Mouse (Mus musculus): ENCODE data around the gene Lef1. TPM values are rescaled to one million over a fixed set of nuclear protein-coding genes. Genes with fewer than 3 reads are reported as not detected.
A peak's percentile ranks its signal among the peaks of the same experiment; 100 is the strongest.

The Lef1 gene
- under 1 TPM; 0.19 to 0.31 TPM for total RNA-seq (2021)

DNA sequence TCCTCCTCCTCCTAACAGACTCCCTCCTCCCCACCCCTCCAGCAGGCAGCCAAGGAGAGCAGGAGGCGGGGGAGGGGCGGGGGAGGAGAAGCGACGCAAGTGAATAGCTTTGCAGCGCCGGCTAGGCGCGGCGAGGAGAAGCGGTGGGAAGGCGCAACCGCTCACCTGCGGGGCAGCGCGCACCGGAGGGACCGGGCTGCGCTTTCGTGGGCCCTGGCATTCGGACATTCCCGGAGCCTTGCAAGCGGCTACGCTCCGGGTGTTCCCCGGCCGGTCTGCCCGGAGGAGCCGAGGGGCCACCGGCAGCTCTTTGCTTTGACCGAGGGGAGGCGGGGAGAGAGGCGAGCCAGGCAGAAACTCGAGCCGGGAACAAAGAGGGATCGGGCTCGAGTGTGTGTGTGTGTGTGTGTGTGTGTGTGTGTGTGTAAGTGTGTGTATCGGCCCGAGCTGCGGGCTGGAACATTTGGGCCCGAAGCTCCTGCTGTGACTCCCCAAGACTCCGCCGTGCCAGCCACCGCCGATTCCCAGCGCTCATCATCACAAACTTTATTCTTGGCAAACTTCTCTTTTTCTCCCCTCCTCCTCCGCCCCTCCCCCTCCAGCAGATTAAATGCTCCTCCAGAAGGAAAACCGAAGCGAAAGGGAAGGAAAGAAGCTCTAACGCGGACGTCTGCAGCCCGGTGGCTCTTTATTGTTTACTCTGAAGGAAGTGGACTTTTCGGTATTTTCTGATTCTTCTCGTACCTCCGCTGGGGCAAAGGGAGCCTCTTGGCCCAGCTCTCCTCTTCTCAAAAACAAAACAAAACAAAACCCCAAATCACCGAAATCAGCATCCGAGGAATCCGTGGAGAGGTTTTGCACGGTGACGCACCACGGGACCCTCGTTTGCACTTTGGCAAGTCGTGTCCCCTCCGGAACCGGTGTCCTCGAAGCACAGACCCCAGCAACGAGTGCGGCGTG is at the start of gene Lef1:
Gene Lef1 (plus strand): TSS at position 281 of the 960 bp plus-strand sequence.
- intact Hi-C loops (cut with DNase I): no loop called here
- DNase-seq: peak; percentile 28 to 33

DNA sequence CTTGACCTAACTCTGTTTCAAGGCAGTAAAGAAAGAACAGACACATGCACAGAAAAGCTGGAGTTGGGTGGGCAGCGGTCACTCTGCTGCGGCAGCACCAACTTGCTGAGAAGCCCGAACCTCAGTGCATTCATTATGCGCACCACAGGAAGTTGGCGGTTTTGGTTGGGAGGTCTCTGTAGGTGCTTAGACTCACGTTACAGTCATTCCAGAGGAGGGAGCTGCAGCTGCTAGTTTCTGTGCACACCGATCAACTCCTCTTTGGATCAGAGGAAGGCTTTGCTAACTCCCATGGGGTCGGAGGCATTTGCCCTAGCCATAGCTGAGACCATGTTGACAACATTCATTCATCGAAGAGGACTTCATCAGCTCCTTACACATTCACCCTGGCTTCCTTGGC is 45.3 kb upstream of the Lef1 start:
- intact Hi-C loops (cut with DNase I): no loop called here

DNA sequence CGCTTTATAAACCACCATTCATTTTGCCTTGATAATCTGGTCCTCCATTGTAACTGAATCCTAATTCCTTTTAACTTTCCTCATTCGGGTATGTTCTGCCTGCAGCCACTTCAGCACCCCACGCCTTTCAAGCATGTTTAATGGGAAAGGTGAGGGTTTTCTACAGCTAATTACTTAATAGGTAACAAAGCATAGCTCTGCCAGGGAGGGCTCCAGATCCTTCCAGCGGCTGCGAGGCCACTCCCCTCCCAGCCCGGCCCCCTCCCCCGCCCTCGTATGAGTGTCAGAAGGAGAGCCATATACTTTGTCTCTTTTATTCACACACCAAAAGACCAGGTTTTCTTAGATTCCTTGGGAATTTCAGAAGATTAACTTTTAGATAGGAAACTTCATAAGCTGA is 44.1 kb upstream of the Lef1 start:
- intact Hi-C loops (cut with DNase I): no loop called here

More for the DNA sequence above, 45.3 kb upstream of the Lef1 start:
- DNase-seq: no peak

DNA sequence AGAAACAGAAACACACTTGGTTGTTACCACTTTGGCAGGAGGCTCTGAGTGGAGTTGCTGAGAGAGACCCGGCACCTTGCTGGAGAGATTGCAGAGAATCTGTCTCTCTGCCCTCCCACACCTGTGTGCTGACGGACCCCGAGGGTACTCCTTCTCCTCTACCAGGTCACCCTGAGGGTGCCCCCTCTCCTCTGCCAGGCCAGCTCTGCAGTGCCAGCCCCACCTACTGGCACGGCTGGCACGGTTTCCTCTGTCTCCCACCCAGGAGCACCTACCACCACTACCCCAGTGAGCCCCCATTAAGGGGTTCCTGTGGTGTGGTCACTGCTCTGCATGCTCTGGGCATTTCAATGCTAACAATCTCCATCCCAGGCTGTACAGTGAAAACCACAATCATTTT is 42.3 kb upstream of the Lef1 start:
- no peak for DNase-seq
- intact Hi-C loops (cut with DNase I): no loop called here

More for the DNA sequence above, 44.1 kb upstream of the Lef1 start:
- DNase-seq: no peak

DNA sequence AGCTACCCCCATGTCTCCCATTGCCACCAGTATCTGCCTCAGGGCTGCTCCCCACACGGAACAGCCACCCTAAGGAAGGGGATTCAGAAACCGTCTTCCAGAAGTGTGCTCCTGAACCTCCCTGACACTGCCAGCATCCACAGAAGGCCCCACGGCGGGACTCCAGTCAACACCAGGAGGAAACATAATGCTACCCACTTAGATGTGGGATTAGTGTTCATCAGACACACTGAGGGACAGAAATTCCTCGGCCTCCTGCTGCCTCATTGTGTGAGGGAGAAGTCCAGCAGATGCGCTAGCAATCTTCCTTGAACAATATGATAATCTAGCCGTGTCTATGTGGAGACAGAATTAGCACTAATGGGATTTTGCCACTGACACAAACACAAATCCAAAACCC is 40.1 kb upstream of the Lef1 start:
- intact Hi-C loops (cut with DNase I): no loop called here
- no peak for DNase-seq

DNA sequence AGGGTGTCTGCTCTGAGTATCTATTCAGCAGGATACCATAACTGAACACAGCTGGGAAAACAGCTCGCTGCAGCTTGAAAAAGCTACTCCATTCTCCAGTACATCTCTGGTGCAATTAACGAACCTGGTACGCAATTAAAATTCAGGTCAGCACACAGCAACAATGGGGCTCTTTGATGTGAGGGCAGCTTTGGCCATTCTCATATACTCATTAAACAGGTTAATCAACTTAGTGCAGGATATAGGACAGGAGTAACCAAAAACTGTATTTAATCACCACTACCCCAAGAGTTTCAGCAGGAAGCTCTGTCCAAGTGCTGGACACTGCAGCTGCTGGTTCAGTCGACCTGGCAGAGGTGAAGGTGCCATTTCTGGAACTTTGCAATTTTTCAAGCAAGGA is 37.6 kb upstream of the Lef1 start:
- intact Hi-C loops (cut with DNase I): no loop called here

DNA sequence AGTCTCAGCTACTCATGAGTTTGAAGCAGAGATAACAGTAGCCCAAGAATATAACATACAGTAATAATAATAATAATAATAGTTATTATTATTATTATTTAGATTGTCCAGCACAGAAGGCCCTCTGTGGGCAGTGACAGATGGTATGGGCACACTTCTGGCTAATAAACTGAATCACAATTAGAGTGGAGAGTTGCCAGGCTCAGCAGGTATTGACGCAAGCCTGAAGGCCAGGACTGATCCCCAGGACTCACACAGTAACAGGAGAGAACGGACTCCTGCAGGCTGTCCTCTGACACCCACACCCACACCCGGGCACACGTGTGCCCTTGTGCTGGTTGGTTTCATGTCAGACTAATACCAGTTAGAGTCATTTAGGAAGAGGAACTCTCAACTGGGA is 36.3 kb upstream of the Lef1 start:
- DNase-seq: no peak
- intact Hi-C loops (cut with DNase I): no loop called here

More for the DNA sequence above, 37.6 kb upstream of the Lef1 start:
- DNase-seq: no peak

DNA sequence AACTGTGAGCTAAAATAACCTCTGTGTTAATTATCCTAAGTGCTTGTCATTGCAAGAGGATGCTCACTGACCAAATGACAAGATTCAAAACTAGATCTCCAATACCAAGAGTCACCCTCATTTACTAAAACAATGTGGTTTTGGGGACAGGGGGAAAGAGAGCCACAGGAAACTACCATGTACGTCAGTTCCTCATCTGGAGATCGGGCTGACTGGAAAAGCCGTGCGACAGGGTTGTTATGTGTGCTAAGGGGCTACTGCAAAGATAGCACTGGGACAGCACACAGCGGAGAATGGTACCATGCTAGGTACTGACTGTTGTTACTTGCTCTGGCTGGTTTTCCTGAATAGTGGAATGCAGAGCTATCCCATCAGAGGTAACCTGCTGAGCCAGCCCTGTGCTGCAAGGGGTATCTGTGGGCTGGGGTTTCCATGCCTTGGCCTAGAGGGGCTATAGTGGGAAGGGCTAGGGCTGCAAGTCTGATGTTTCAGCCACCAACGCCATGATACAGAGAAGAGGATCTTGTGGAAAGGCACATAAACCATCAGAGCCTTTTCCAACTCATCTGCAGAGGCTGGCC is 32.1 kb upstream of the Lef1 start:
- intact Hi-C loops (cut with DNase I): no loop called here
- no peak for DNase-seq

DNA sequence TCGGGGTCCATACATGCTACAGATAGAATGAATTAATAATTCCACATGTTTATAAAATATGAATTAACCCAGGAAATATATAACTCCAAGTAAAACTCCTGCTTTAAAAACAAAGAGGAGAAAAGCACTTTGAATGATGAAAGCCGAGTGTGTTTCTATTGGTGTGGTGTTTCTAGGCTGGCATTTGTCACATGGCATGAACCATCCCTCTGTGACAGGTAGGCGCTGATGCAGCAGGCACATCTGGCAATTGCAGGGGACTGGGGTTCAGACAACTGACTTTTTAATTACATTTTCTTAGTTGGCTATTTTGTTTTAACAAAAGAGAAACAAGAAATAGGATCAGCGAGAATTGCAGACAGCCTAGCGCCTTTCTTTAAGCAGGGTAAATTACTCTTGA is 31.6 kb upstream of the Lef1 start:
- intact Hi-C loops (cut with DNase I): no loop called here
- no peak for DNase-seq

DNA sequence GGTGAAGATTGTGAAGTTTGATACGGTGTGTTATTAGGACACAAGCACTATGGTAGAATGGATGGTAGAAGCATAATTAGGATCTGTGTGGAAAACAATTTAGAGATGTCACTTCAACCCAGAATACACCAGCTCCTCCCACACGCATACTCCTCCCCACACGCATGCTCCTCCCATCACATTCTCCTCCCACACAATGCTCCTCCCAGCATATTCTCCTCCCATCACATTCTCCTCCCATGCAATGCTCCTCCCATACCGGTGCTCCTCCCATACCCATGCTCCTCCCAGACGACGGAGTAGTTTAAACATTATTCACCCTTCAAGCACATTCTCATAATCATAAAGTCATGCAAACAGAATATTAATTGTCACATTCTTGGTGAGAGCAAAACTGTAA is 26.5 kb upstream of the Lef1 start:
- intact Hi-C loops (cut with DNase I): no loop called here
- no peak for DNase-seq

DNA sequence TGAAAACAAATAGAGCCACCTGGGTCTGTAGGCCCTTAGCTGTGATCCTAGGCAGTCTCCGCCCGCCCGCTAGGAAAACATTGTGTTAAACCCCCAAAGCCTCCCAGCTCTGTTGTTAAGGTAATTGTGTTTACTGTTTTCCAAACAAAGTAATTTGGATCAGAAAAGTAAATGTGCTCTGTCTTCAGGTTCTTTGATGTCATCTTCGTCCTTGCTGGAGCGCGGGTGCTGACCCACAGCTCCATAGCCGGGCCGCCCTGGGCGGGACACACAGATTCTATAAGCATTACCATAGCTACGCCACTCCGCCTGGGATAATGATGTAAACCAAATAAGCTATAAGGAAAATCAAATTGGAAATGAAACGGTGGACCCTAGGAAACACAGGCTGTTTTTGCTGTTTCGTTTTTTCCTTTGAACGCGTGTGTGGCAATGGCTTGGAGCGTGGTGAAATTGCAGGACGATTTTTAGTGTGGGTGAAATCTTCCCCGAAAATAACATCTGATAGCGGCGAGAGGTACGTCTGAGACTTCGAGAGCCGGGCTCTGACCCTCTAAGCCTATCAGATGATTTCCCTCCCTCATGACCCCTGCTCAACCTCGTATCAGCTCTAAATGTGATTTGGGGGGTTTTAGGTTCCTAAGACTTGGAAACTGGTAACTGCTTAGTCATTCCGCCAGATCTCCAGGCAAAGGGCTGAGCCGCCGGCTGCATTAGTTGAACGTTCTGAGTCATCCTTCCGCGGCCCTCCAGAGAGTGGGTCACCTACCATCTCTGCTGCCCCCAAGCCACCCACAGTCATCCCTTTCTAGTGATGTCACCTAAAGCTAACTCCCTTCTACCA is 25.3 kb upstream of the Lef1 start:
- intact Hi-C loops (cut with DNase I): no loop called here

DNA sequence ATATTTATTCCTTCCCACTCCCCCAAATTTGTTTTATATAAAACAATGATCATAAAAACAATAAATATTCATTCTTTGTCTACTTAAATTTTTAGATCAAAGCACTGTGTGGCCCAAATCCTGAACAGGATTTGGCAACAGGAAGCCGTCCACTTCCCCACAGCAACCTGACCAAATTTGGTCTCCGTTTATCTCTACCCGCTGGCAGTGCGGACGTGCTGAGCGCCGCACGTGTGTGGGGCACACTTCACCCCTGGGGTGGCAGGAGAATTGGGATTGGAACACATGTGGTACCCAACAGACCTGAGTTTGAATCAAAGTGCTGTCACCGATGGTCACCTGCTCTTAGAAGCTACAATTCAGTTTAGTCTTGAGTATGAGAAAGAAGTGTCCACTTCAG is 24.3 kb upstream of the Lef1 start:
- intact Hi-C loops (cut with DNase I): no loop called here
- DNase-seq: no peak

More for the DNA sequence above, 25.3 kb upstream of the Lef1 start:
- peak in 1 of 2 experiments; percentile 5 for DNase-seq

DNA sequence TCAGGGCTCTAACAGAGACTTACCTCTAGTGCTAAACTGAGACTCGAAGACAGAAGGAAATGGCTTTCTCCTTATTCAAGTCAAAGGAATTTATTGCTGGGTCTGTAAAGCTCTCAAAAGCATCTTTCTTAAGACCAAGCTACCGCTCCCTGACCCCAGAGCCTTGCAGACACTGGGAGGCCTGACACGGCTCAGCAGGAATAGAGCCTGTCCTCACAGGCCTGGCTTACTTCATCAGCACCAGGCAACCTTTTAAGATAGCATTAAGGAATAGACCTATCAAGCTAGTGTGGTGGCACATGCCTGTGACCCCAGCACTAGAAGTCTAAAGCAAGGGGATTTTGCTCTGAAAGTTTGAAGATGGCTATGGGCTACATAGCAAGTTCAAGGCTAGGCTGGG is 20.6 kb upstream of the Lef1 start:
- intact Hi-C loops (cut with DNase I): no loop called here
- no peak for DNase-seq

DNA sequence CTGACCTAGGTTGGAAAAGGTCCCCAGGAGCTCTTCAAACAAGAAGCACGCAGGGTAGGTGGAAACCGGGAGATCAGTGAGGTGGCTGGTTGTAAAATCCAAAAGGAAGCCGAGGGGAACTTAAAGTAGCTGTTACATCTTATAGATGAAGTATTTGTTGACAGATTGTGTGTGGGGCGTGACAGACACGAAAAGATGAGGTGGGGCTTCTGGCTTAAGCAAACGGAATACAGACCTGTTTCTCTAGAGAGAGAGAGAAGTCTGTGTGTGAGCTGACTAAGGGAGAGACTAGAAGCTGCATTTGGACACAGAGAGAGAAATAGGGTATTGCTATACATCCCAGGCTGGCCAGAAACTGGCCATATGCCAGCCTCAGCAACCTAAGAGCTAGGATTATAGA is 18.2 kb upstream of the Lef1 start:
- no peak for DNase-seq
- intact Hi-C loops (cut with DNase I): no loop called here

DNA sequence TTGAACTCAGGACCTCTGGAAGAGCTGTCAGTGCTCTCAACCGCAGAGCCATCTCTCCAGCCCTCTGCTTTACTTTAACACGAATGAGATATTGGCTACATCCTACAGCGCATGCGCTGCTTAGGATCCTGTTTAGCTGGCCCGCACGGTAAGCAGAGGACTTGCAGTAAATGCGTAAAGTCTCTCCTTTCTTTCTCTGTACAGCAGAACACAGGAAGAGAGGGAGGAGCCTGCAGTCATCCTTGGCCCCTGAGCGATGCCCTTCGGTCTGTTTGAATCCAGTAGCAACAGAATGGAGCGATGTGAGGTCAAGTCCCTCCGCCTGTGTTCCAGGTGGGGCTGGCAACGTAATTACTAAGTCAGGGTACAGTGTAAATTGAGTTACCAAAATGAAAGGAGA is 16.5 kb upstream of the Lef1 start:
- no peak for DNase-seq
- intact Hi-C loops (cut with DNase I): no loop called here

DNA sequence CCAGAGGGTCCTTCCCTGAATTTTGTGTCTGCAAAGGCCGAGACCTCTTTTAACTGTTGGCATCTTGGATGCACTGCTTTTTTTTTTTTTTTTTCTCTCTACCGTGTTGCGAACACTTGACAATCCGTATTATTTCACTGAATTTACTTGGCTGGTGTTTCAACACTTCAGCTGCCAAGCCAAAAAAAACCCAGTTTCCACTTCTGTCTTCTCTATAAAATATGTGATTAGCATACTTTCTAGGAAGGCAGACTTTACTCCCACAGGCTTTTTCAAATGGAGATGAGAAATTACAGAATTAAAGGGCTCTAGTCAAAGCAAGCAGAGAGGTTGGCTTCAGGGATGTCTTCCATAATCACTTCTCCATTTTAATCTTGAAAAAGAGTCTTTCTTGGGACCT is 14.2 kb upstream of the Lef1 start:
- DNase-seq: no peak
- intact Hi-C loops (cut with DNase I): no loop called here

DNA sequence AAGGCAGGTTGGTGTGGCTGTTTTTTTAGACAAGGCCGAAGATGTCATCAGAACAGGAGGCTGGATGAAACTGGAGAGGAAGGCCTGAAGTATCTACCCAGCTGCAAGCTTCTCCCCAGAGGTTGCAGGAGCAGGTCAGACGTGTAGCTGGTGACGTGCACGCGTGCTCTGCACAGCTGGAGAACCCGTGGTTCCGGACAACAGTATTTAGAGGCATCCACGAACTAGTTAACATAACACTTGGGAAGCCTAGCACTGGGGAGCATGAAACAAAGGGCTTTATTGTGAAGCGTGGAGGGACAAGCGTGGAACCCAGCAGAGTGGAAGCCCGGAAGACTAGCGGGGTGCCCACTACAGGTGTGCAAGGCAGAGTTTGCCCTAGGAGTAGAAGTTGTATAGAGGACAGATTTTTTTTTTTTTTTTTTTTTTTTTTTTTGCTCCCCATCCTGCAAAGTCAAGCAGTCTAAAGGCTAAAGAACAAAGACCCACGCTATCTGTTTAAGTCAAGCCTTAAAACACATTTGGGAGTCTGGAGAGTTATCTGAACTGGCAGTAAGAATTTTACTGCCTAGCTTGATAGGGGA is 8.0 kb upstream of the Lef1 start:
- no peak for DNase-seq
- intact Hi-C loops (cut with DNase I): no loop called here

DNA sequence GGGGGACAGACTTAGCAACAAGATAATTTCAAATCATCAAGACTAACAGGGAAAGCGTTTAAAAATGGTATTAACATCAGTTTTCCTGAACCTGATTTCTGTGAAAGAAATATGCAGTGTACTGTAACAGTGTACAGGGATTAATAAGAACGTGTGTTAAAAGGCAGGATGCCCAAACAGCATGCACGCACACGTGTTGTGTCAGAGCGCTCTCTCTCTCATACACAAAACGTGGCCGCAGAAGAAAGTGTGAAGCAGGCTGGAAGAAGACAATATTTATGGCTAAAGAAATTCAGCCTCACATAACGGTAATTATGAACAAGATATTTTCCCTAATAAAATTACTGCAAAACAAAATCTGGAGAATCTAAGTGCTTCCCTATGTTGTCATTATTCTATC is 4.9 kb upstream of the Lef1 start:
- intact Hi-C loops (cut with DNase I): loop anchor here (5.0 kb wide), 1 partner anchor 288 kb away; no protein-coding TSS in a partner anchor
- no peak for DNase-seq

DNA sequence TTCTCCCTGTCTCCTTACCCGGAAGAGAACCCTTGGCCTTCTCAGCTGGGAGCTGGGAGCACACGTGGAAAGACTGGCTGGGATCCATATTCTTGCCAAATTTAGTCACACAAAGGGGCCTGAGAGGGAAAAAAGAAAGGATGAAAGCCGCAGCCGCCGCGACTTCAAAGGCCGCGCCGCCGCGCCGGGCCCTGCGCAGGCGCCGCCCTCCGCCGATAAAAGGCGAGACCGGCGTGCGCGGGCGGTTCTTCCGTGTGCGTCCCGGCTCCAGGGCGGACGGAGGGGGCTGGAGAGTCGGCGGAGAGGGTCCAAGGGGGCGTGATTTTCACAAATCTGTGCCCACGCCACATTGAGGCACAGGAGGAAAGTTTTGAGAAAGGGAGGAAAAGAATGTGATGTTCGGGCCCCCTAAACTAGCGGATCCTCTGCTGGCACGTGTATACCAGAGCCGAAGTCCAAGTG is 4.3 kb upstream of the Lef1 start:
- intact Hi-C loops (cut with DNase I): loop anchor here (5.0 kb wide), 1 partner anchor 289 kb away; no protein-coding TSS in a partner anchor
- peak; percentile 8 to 13 for DNase-seq

DNA sequence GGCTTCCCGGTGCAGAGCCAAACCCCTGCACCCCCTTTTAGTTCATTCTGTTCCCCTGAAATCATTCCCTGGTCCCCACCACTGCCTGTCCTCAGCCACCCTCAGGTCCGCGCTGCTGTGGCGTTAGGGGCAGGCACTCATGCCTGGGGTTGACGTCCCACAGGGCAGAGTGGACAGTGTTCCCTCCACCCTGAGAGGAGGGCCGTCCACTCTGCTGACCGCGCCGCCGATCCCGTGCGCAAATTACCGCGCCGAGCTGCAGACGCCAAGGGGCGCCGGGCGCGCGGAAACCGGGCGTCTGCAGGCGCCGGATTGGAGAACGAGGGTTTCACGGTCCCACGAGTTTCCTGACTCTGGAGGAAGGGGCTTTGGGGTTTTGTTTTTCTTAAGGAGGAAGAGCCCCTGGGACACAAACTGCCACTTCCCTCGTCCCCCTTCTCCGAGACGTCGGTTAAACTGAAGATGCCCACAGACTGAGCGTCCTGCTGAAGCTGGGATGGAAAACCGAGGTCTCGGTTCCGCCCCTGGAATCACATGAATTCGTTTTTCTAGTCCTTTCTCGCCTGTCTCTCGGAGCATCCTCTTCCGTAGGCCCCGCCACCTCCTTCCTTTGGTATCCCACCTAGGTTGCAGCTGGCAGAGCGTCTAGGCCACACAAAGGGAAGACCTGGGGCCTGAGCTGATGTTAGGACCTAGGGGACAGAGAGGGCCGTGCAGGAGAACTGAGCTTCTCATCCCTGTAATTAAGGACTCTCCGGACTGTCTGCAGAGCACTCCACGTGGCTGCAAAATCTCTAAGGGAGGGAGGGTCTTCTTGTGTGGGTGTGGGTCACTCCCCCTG is 3.6 kb upstream of the Lef1 start:
- intact Hi-C loops (cut with DNase I): loop anchor here (5.0 kb wide), 1 partner anchor 289 kb away; no protein-coding TSS in a partner anchor
- DNase-seq: peak; percentile 5 to 8

All from heart, postnatal 36 days (tissue).